Comparison of ENCODE assay signal across 11 mouse cellular contexts in the genomic region with DNA sequence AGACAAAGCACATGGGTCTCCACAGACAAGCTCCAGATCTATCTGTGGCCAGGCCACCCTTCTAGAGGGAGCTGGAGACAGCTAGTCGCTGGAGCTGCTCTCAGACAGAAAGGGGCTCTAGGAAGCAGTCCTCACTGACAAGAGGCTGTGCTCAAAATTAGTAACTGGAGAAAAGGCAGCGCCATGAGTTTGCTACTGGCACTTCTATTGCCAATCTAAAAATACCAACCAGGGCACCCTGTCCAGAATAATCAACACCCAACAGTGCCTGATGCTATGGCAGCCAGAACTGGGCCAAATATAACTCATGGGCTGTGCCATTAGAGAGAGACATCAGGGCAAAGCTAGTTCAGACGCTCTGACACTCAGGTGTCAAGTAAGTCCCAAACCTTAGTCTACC. TPM values are rescaled to one million over a fixed set of nuclear protein-coding genes. Genes with fewer than 3 reads are reported as not detected.
A peak's percentile ranks its signal among the peaks of the same experiment; 100 is the strongest.
DNase-seq lines count a peak whose midpoint lies in the region; ATAC-seq lines count a peak whose summit lies in the region.
"Had no signal": no experiment of that assay in that cellular context is flagged by ENCODE, and none has a peak within 500 bp of the region (broad histone marks: within the 10 kb centered on the region; RNA-seq: fewer than 3 reads in every experiment).

No protein-coding gene starts in this region.

- H3K4me2 ChIP-seq in heart, embryonic 13.5 days = peak overlapping the region; percentile 36

- peak overlapping the region; percentile 96 for H3K27ac ChIP-seq in heart, embryonic 13.5 days (replicated peaks)
- H3K27ac ChIP-seq: hindbrain, embryonic 10.5 days had no signal

- no peaks in the 10 kb centered on the region for H3K9me3 ChIP-seq in heart, embryonic 13.5 days
- H3K9me3 ChIP-seq: hindbrain, embryonic 10.5 days had no signal

- no peak overlapping the region for H3K4me3 ChIP-seq in heart, embryonic 13.5 days
- H3K4me3 ChIP-seq: hindbrain, embryonic 10.5 days had no signal

- H3K9ac ChIP-seq in heart, embryonic 13.5 days = peak overlapping the region; percentile 57

- ATAC-seq in heart, embryonic 13.5 days (ENCODE audit: extremely low read depth, insufficient number of reproducible peaks, low FRiP score, low TSS enrichment) = peak; percentile 27; the same call in 1 of the 2 replicates
- ATAC-seq: forebrain, embryonic 14.5 days; intestine, postnatal 0 days had no signal

- H3K36me3 ChIP-seq in heart, embryonic 13.5 days = peaks cover 98% of the 10 kb centered on the region

- no peaks in the 10 kb centered on the region for H3K27me3 ChIP-seq in heart, embryonic 13.5 days (replicated peaks)

- DNase-seq in cerebellum, adult 9-10 months = peak; percentile 57
- DNase-seq in cerebellum, adult 11 months = no peak
- peak; percentile 11 to 41 for DNase-seq in left cerebral cortex, postnatal 14 days (ENCODE audit: low spot score in 2 of 2)
- DNase-seq in left cerebral cortex, adult 8-10 months (ENCODE audit: low spot score in 2 of 2) = no peak
- DNase-seq in liver = no peak
- DNase-seq in embryo, embryonic 9.5 days (ENCODE audit: extremely low spot score) = no peak
- DNase-seq in adipocyte (ENCODE audit: low spot score) = no peak

- 47% methylated on average over 3 of the region's 3 CpGs for WGBS in heart, embryonic 13.5 days

- H3K4me1 ChIP-seq in heart, embryonic 13.5 days = peaks cover 63% of the 10 kb centered on the region
- H3K4me1 ChIP-seq: hindbrain, embryonic 10.5 days had no signal

- intact Hi-C loops in left cerebral cortex, postnatal 14 days (cut with DNase I) = no loop called here

RNA-seq across cellular contexts. Expression of a gene that starts 7.2 kb away (rescaled TPM):
- total RNA-seq in left cerebral cortex, postnatal 14 days (2021) = 100 to 1,000 TPM; 184 TPM
- 100 to 1,000 TPM; 181 to 227 (median 209) TPM for total RNA-seq in left cerebral cortex, adult 8-10 months (2022)
- polyA plus RNA-seq in heart, embryonic 13.5 days (2015; fragmentation: Nextera tagmentation; extraction: Ambion mirVana) = 102 and 105 TPM in 2 replicates

RNA-seq across cellular contexts. Expression of a gene that starts 28.6 kb away (rescaled TPM):
- 1 to 10 TPM; 7.9 to 8.0 TPM for total RNA-seq in left cerebral cortex, postnatal 14 days (2021)
- total RNA-seq in left cerebral cortex, adult 8-10 months (2022) = 10 to 100 TPM in 2 of 4 experiments, 1 to 10 TPM in 2; 7.6 to 10.8 (median 9.9) TPM
- 7.5 and 8.0 TPM in 2 replicates for polyA plus RNA-seq in heart, embryonic 13.5 days (2015; fragmentation: Nextera tagmentation; extraction: Ambion mirVana)

RNA-seq across cellular contexts. Expression of a gene that starts 28.7 kb away (rescaled TPM):
- total RNA-seq in left cerebral cortex, postnatal 14 days (2021) = 10 to 100 TPM; 17.5 to 19.7 TPM
- total RNA-seq in left cerebral cortex, adult 8-10 months (2022) = 10 to 100 TPM; 12.8 to 22.9 (median 16.6) TPM
- 27.2 and 27.6 TPM in 2 replicates for polyA plus RNA-seq in heart, embryonic 13.5 days (2015; fragmentation: Nextera tagmentation; extraction: Ambion mirVana)

RNA-seq across cellular contexts. Expression of a gene that starts 39.2 kb away (rescaled TPM):
- total RNA-seq in left cerebral cortex, postnatal 14 days (2021) = 10 to 100 TPM; 20.3 to 21.8 TPM
- 10 to 100 TPM; 12.1 to 16.3 (median 14.1) TPM for total RNA-seq in left cerebral cortex, adult 8-10 months (2022)
- polyA plus RNA-seq in heart, embryonic 13.5 days (2015; fragmentation: Nextera tagmentation; extraction: Ambion mirVana) = 43.7 and 49.2 TPM in 2 replicates

RNA-seq across cellular contexts. Expression of a gene that starts 43.3 kb away (rescaled TPM):
- total RNA-seq in left cerebral cortex, postnatal 14 days (2021) = 10 to 100 TPM; 26.8 to 30.6 TPM
- 10 to 100 TPM; 26.2 to 28.7 (median 27.5) TPM for total RNA-seq in left cerebral cortex, adult 8-10 months (2022)
- polyA plus RNA-seq in heart, embryonic 13.5 days (2015; fragmentation: Nextera tagmentation; extraction: Ambion mirVana) = 12.4 and 13.0 TPM in 2 replicates

Comparison
In these comparisons a context has a peak if more than half of its experiments do, and no peak if none do; other contexts are left out.
1. DNase-seq: peak in cerebellum, adult 9-10 months (single experiment) and left cerebral cortex, postnatal 14 days (2 of 2); none in cerebellum, adult 11 months (single experiment), left cerebral cortex, adult 8-10 months (0 of 2), liver (single experiment), embryo, embryonic 9.5 days (single experiment) and adipocyte (single experiment).